Mouse (Mus musculus): Measurements from ENCODE around the gene Taok3. TPM values are rescaled to one million over a fixed set of nuclear protein-coding genes. Genes with fewer than 3 reads are reported as not detected.

Gene Taok3
- polyA plus RNA-seq, 1 experiment from 2014 or later = 41.8 TPM

- Histone ChIP-seq H3K27ac (ENCODE audit: low read length) (no peak overlapping the region), H3K27me3 (ENCODE audit: control insufficient read depth, insufficient read depth, low read depth, low read length) (no peaks in the 10 kb centered on the region), H3K9ac (ENCODE audit: low read depth, low read length) (no peak overlapping the region), H3K4me3 (ENCODE audit: low read depth, low read length) (no peak overlapping the region), H3K36me3 (ENCODE audit: control insufficient read depth, insufficient read depth) (peaks cover 49% of the 10 kb centered on the region), H3K4me2 (ENCODE audit: low read depth, low read length) (no peak overlapping the region), H3K9me3 (replicated peaks; ENCODE audit: control insufficient read depth, low read length) (no peaks in the 10 kb centered on the region), H3K4me1 (ENCODE audit: control insufficient read depth, low read depth, low read length) (no peaks in the 10 kb centered on the region)
- no peak for ATAC-seq (ENCODE audit: low read depth)
- 87% methylated on average over 12 of the region's 12 CpGs for WGBS (ENCODE audit: insufficient replicate concordance)
Measured at GRCm38 (mm10) chr5:117104329-117104728, 15.6 kb upstream of the Taok3 start.

GRCm38 (mm10) chr5:117105761-117106160 is 14.2 kb upstream of the Taok3 start:
- Histone ChIP-seq H3K36me3 (ENCODE audit: control insufficient read depth, insufficient read depth) (peaks cover 47% of the 10 kb centered on the region), H3K9me3 (replicated peaks; ENCODE audit: control insufficient read depth, low read length) (no peaks in the 10 kb centered on the region), H3K27ac (ENCODE audit: low read length) (no peak overlapping the region), H3K4me1 (ENCODE audit: control insufficient read depth, low read depth, low read length) (no peaks in the 10 kb centered on the region), H3K4me2 (ENCODE audit: low read depth, low read length) (no peak overlapping the region), H3K27me3 (ENCODE audit: control insufficient read depth, insufficient read depth, low read depth, low read length) (no peaks in the 10 kb centered on the region), H3K9ac (ENCODE audit: low read depth, low read length) (no peak overlapping the region), H3K4me3 (ENCODE audit: low read depth, low read length) (no peak overlapping the region)
- ATAC-seq (ENCODE audit: low read depth) = no peak
- WGBS (ENCODE audit: insufficient replicate concordance) = 86% methylated on average over 9 of the region's 9 CpGs

GRCm38 (mm10) chr5:117108292-117108691 is 11.6 kb upstream of the Taok3 start:
- Histone ChIP-seq H3K36me3 (ENCODE audit: control insufficient read depth, insufficient read depth) (peaks cover 60% of the 10 kb centered on the region), H3K4me3 (ENCODE audit: low read depth, low read length) (no peak overlapping the region), H3K27me3 (ENCODE audit: control insufficient read depth, insufficient read depth, low read depth, low read length) (no peaks in the 10 kb centered on the region), H3K9ac (ENCODE audit: low read depth, low read length) (no peak overlapping the region), H3K4me2 (ENCODE audit: low read depth, low read length) (no peak overlapping the region), H3K9me3 (replicated peaks; ENCODE audit: control insufficient read depth, low read length) (no peaks in the 10 kb centered on the region), H3K4me1 (ENCODE audit: control insufficient read depth, low read depth, low read length) (no peaks in the 10 kb centered on the region), H3K27ac (ENCODE audit: low read length) (no peak overlapping the region)
- no peak for ATAC-seq (ENCODE audit: low read depth)
- 87% methylated on average over 13 of the region's 13 CpGs for WGBS (ENCODE audit: insufficient replicate concordance)

GRCm38 (mm10) chr5:117108731-117109130 is 11.2 kb upstream of the Taok3 start:
- 88% methylated on average over 13 of the region's 13 CpGs for WGBS (ENCODE audit: insufficient replicate concordance)

GRCm38 (mm10) chr5:117109522-117109921 is 10.4 kb upstream of the Taok3 start:
- Histone ChIP-seq H3K4me2 (ENCODE audit: low read depth, low read length) (no peak overlapping the region), H3K36me3 (ENCODE audit: control insufficient read depth, insufficient read depth) (peaks cover 52% of the 10 kb centered on the region), H3K9ac (ENCODE audit: low read depth, low read length) (no peak overlapping the region), H3K4me3 (ENCODE audit: low read depth, low read length) (no peak overlapping the region), H3K4me1 (ENCODE audit: control insufficient read depth, low read depth, low read length) (no peaks in the 10 kb centered on the region), H3K27me3 (ENCODE audit: control insufficient read depth, insufficient read depth, low read depth, low read length) (no peaks in the 10 kb centered on the region), H3K9me3 (replicated peaks; ENCODE audit: control insufficient read depth, low read length) (no peaks in the 10 kb centered on the region), H3K27ac (ENCODE audit: low read length) (no peak overlapping the region)
- ATAC-seq (ENCODE audit: low read depth) = no peak
- WGBS (ENCODE audit: insufficient replicate concordance) = 82% methylated on average over 8 of the region's 8 CpGs

More at GRCm38 (mm10) chr5:117108731-117109130, 11.2 kb upstream of the Taok3 start:
- Histone ChIP-seq H3K27me3 (ENCODE audit: control insufficient read depth, insufficient read depth, low read depth, low read length) (no peaks in the 10 kb centered on the region), H3K4me2 (ENCODE audit: low read depth, low read length) (no peak overlapping the region), H3K36me3 (ENCODE audit: control insufficient read depth, insufficient read depth) (peaks cover 59% of the 10 kb centered on the region), H3K27ac (ENCODE audit: low read length) (no peak overlapping the region), H3K9ac (ENCODE audit: low read depth, low read length) (no peak overlapping the region), H3K4me1 (ENCODE audit: control insufficient read depth, low read depth, low read length) (no peaks in the 10 kb centered on the region), H3K4me3 (ENCODE audit: low read depth, low read length) (no peak overlapping the region), H3K9me3 (replicated peaks; ENCODE audit: control insufficient read depth, low read length) (no peaks in the 10 kb centered on the region)
- no peak for ATAC-seq (ENCODE audit: low read depth)

GRCm38 (mm10) chr5:117111064-117111773 is 8.7 kb upstream of the Taok3 start:
- Histone ChIP-seq H3K27me3 (ENCODE audit: control insufficient read depth, insufficient read depth, low read depth, low read length) (no peaks in the 10 kb centered on the region), H3K9ac (ENCODE audit: low read depth, low read length) (no peak overlapping the region), H3K4me2 (ENCODE audit: low read depth, low read length) (no peak overlapping the region), H3K4me1 (ENCODE audit: control insufficient read depth, low read depth, low read length) (peaks cover 1% of the 10 kb centered on the region), H3K27ac (ENCODE audit: low read length) (no peak overlapping the region), H3K36me3 (ENCODE audit: control insufficient read depth, insufficient read depth) (peaks cover 43% of the 10 kb centered on the region), H3K4me3 (ENCODE audit: low read depth, low read length) (no peak overlapping the region), H3K9me3 (replicated peaks; ENCODE audit: control insufficient read depth, low read length) (no peaks in the 10 kb centered on the region)
- no peak for ATAC-seq (ENCODE audit: low read depth)
- 84% methylated on average over 16 of the region's 16 CpGs for WGBS (ENCODE audit: insufficient replicate concordance)

GRCm38 (mm10) chr5:117111774-117112112 is 8.2 kb upstream of the Taok3 start:
- WGBS (ENCODE audit: insufficient replicate concordance) = 89% methylated on average over 7 of the region's 7 CpGs
- H3K27me3 ChIP-seq (ENCODE audit: control insufficient read depth, insufficient read depth, low read depth, low read length) = no peaks in the 10 kb centered on the region
- H3K27ac ChIP-seq (ENCODE audit: low read length) = no peak overlapping the region
- no peak overlapping the region for H3K4me2 ChIP-seq (ENCODE audit: low read depth, low read length)
- H3K36me3 ChIP-seq (ENCODE audit: control insufficient read depth, insufficient read depth) = peaks cover 37% of the 10 kb centered on the region
- no peak for ATAC-seq (ENCODE audit: low read depth)
- peaks cover 6% of the 10 kb centered on the region for H3K4me1 ChIP-seq (ENCODE audit: control insufficient read depth, low read depth, low read length)
- no peak overlapping the region for H3K4me3 ChIP-seq (ENCODE audit: low read depth, low read length)
- no peak overlapping the region for H3K9ac ChIP-seq (ENCODE audit: low read depth, low read length)
- H3K9me3 ChIP-seq (replicated peaks; ENCODE audit: control insufficient read depth, low read length) = no peaks in the 10 kb centered on the region

- H3K36me3 ChIP-seq (ENCODE audit: control insufficient read depth, insufficient read depth) = peaks cover 29% of the 10 kb centered on the region
- H3K4me2 ChIP-seq (ENCODE audit: low read depth, low read length) = no peak overlapping the region
- ATAC-seq (ENCODE audit: low read depth) = no peak
- H3K4me1 ChIP-seq (ENCODE audit: control insufficient read depth, low read depth, low read length) = peaks cover 15% of the 10 kb centered on the region
- no peak overlapping the region for H3K27ac ChIP-seq (ENCODE audit: low read length)
- H3K27me3 ChIP-seq (ENCODE audit: control insufficient read depth, insufficient read depth, low read depth, low read length) = no peaks in the 10 kb centered on the region
- H3K4me3 ChIP-seq (ENCODE audit: low read depth, low read length) = no peak overlapping the region
- no peaks in the 10 kb centered on the region for H3K9me3 ChIP-seq (replicated peaks; ENCODE audit: control insufficient read depth, low read length)
- 80% methylated on average over 7 of the region's 7 CpGs for WGBS (ENCODE audit: insufficient replicate concordance)
- no peak overlapping the region for H3K9ac ChIP-seq (ENCODE audit: low read depth, low read length)
Measured at GRCm38 (mm10) chr5:117113330-117113729, 6.6 kb upstream of the Taok3 start.

- WGBS (ENCODE audit: insufficient replicate concordance) = 4% methylated on average over 16 of the region's 16 CpGs
- Histone ChIP-seq H3K4me1 (ENCODE audit: control insufficient read depth, low read depth, low read length) (peaks cover 23% of the 10 kb centered on the region), H3K36me3 (ENCODE audit: control insufficient read depth, insufficient read depth) (peaks cover 18% of the 10 kb centered on the region), H3K9ac (ENCODE audit: low read depth, low read length) (peak overlapping the region; percentile 91), H3K27ac (ENCODE audit: low read length) (peak overlapping the region; percentile 85), H3K4me3 (ENCODE audit: low read depth, low read length) (peak overlapping the region; percentile 93), H3K4me2 (ENCODE audit: low read depth, low read length) (peak overlapping the region; percentile 73), H3K27me3 (ENCODE audit: control insufficient read depth, insufficient read depth, low read depth, low read length) (no peaks in the 10 kb centered on the region), H3K9me3 (replicated peaks; ENCODE audit: control insufficient read depth, low read length) (no peaks in the 10 kb centered on the region)
- ATAC-seq (ENCODE audit: low read depth) = no peak
Measured at GRCm38 (mm10) chr5:117114581-117115192, 5.2 kb upstream of the Taok3 start.
